Mouse (Mus musculus): ENCODE results near the gene Pmp22. TPM values are rescaled to one million over a fixed set of nuclear protein-coding genes. Genes with fewer than 3 reads are reported as not detected.

Gene Pmp22
- total and polyA plus RNA-seq, 3 experiments: not detected

DNA sequence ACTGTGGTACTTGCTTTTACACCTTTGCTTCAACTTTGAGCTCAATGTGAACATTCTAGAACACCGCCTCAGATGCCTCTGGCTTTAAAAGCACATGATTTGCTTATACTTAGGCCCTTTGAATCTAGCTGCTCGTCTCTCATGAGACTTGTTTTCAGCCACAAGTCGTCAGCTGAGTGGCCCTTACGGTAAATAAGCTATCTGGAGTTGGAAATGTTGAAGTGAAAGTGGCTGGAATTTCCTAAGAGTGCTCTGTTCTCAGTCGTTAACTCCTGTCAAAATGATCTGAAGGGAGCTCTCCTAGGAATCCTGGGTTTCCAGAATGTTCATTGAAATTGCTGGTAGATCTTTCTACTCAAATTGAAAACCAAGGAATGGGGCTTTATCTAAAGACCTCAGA is 23.1 kb downstream of the Pmp22 start:
- H3K79me2 ChIP-seq (ENCODE audit: control insufficient read depth, insufficient read depth, low read length, poor library complexity): no peaks in the 10 kb centered on the region
- no peak for DNase-seq (ENCODE audit: low read depth, low spot score)
- H3K9ac ChIP-seq (ENCODE audit: control insufficient read depth, low read depth, low read length, poor library complexity, severe bottlenecking): no peak overlapping the region
- TF ChIP-seq ZC3H11A (IDR thresholded peaks at IDR 0.05; ENCODE audit: low read depth, low read length) (no peak), GABPA (IDR thresholded peaks at IDR 0.05; ENCODE audit: low read depth, low read length) (no peak), ETS1 (IDR thresholded peaks at IDR 0.05; ENCODE audit: low read depth, low read length) (no peak), CTCF (IDR thresholded peaks at IDR 0.05 in 2 of 3, conservative IDR thresholded peaks at IDR 0.05 in 1 of 3; ENCODE audit: control insufficient read depth in 1 of 3, insufficient read depth in 1 of 3, low read depth in 2 of 3, low read length in 3 of 3, poor library complexity in 1 of 3, severe bottlenecking in 1 of 3) (no peak)
- no peaks in the 10 kb centered on the region for H3K36me3 ChIP-seq (ENCODE audit: control insufficient read depth in 1 of 2, insufficient read depth in 2 of 2, low read length in 2 of 2)
- H3K4me3 ChIP-seq (ENCODE audit: control insufficient read depth in 1 of 2, insufficient read depth in 1 of 2, low read depth in 2 of 2, low read length in 2 of 2): no peak overlapping the region
- no peaks in the 10 kb centered on the region for H3K4me1 ChIP-seq (ENCODE audit: control insufficient read depth in 1 of 2, insufficient read depth in 2 of 2, low read length in 2 of 2)
- peaks cover 0 to 1% of the 10 kb centered on the region in 2 experiments; a peak in 1 of 4 replicates for H3K27me3 ChIP-seq (ENCODE audit: control insufficient read depth in 1 of 2, insufficient read depth in 2 of 2, low read length in 2 of 2)
- no peak overlapping the region for H3K27ac ChIP-seq (ENCODE audit: control insufficient read depth, low read depth, low read length)
- H3K9me3 ChIP-seq (replicated peaks; ENCODE audit: insufficient read depth, low read length): no peaks in the 10 kb centered on the region

GRCm38 (mm10) chr11:63157117-63157516 is 28.3 kb downstream of the Pmp22 start:
- DNase-seq (ENCODE audit: low read depth, low spot score): no peak
- no peaks in the 10 kb centered on the region for H3K79me2 ChIP-seq (ENCODE audit: control insufficient read depth, insufficient read depth, low read length, poor library complexity)
- no peaks in the 10 kb centered on the region for H3K36me3 ChIP-seq (ENCODE audit: control insufficient read depth in 1 of 2, insufficient read depth in 2 of 2, low read length in 2 of 2)

GRCm38 (mm10) chr11:63160926-63161325 is 32.1 kb downstream of the Pmp22 start:
- H3K27ac ChIP-seq (ENCODE audit: control insufficient read depth, low read depth, low read length): no peak overlapping the region
- H3K79me2 ChIP-seq (ENCODE audit: control insufficient read depth, insufficient read depth, low read length, poor library complexity): no peaks in the 10 kb centered on the region
- H3K36me3 ChIP-seq (ENCODE audit: control insufficient read depth in 1 of 2, insufficient read depth in 2 of 2, low read length in 2 of 2): no peaks in the 10 kb centered on the region
- no peak overlapping the region for H3K4me3 ChIP-seq (ENCODE audit: control insufficient read depth in 1 of 2, insufficient read depth in 1 of 2, low read depth in 2 of 2, low read length in 2 of 2)
- no peaks in the 10 kb centered on the region for H3K9me3 ChIP-seq (replicated peaks; ENCODE audit: insufficient read depth, low read length)
- TF ChIP-seq ELF1 (IDR thresholded peaks at IDR 0.05; ENCODE audit: low read depth, low read length) (no peak), EP300 (IDR thresholded peaks at IDR 0.05; ENCODE audit: low read depth in 1 of 2, low read length in 2 of 2) (no peak), USF1 (IDR thresholded peaks at IDR 0.05; ENCODE audit: low read depth, low read length) (no peak), UBTF (IDR thresholded peaks at IDR 0.05; ENCODE audit: borderline replicate concordance, insufficient read depth, low read depth, low read length) (no peak), TAL1 (IDR thresholded peaks at IDR 0.05; ENCODE audit: low read length) (no peak), ZKSCAN1 (IDR thresholded peaks at IDR 0.05; ENCODE audit: low read depth, low read length) (no peak), TCF12 (IDR thresholded peaks at IDR 0.05; ENCODE audit: low read depth, low read length) (no peak), E2F4 (IDR thresholded peaks at IDR 0.05; ENCODE audit: borderline replicate concordance, low read depth, low read length) (no peak), GATA1 (IDR thresholded peaks at IDR 0.05; ENCODE audit: low read depth, low read length) (no peak), CTCF (IDR thresholded peaks at IDR 0.05 in 2 of 3, conservative IDR thresholded peaks at IDR 0.05 in 1 of 3; ENCODE audit: control insufficient read depth in 1 of 3, insufficient read depth in 1 of 3, low read depth in 2 of 3, low read length in 3 of 3, poor library complexity in 1 of 3, severe bottlenecking in 1 of 3) (no peak), ZMIZ1 (IDR thresholded peaks at IDR 0.05; ENCODE audit: low read depth, low read length) (no peak), SIN3A (IDR thresholded peaks at IDR 0.05; ENCODE audit: low read length) (no peak)
- no peaks in the 10 kb centered on the region for H3K27me3 ChIP-seq (ENCODE audit: control insufficient read depth in 1 of 2, insufficient read depth in 2 of 2, low read length in 2 of 2)
- no peaks in the 10 kb centered on the region for H3K4me1 ChIP-seq (ENCODE audit: control insufficient read depth in 1 of 2, insufficient read depth in 2 of 2, low read length in 2 of 2)
- H3K9ac ChIP-seq (ENCODE audit: control insufficient read depth, low read depth, low read length, poor library complexity, severe bottlenecking): no peak overlapping the region
- no peak for DNase-seq (ENCODE audit: low read depth, low spot score)

More at GRCm38 (mm10) chr11:63157117-63157516, 28.3 kb downstream of the Pmp22 start:
- Histone ChIP-seq H3K4me3 (ENCODE audit: control insufficient read depth in 1 of 2, insufficient read depth in 1 of 2, low read depth in 2 of 2, low read length in 2 of 2) (no peak overlapping the region), H3K27ac (ENCODE audit: control insufficient read depth, low read depth, low read length) (no peak overlapping the region), H3K4me1 (ENCODE audit: control insufficient read depth in 1 of 2, insufficient read depth in 2 of 2, low read length in 2 of 2) (no peaks in the 10 kb centered on the region), H3K27me3 (ENCODE audit: control insufficient read depth in 1 of 2, insufficient read depth in 2 of 2, low read length in 2 of 2) (no peaks in the 10 kb centered on the region), H3K9me3 (replicated peaks; ENCODE audit: insufficient read depth, low read length) (no peaks in the 10 kb centered on the region), H3K9ac (ENCODE audit: control insufficient read depth, low read depth, low read length, poor library complexity, severe bottlenecking) (no peak overlapping the region)
- no peak for TF ChIP-seq ZNF384 (IDR thresholded peaks at IDR 0.05; ENCODE audit: low read depth, low read length)
- no peak for TF ChIP-seq GABPA (IDR thresholded peaks at IDR 0.05; ENCODE audit: low read depth, low read length)
- no peak for TF ChIP-seq KAT2A (conservative IDR thresholded peaks at IDR 0.05; ENCODE audit: low read depth, low read length)
- TF ChIP-seq MYB (IDR thresholded peaks at IDR 0.05; ENCODE audit: low read depth, low read length): no peak
- TF ChIP-seq MAZ (IDR thresholded peaks at IDR 0.05; ENCODE audit: low read depth, low read length): no peak
- TF ChIP-seq MXI1 (IDR thresholded peaks at IDR 0.05; ENCODE audit: low read depth, low read length): no peak
- TF ChIP-seq GATA1 (IDR thresholded peaks at IDR 0.05; ENCODE audit: low read depth, low read length): no peak
- no peak for TF ChIP-seq E2F4 (IDR thresholded peaks at IDR 0.05; ENCODE audit: borderline replicate concordance, low read depth, low read length)
